Mouse (Mus musculus) frontal cortex, adult (tissue): ENCODE results near the gene Anapc15-ps.

Source experiments
- ATAC-seq: cut with Nextera tagmentation; 2 replicates; pipeline ENCODE4 v1.9.2; 2017; ENCODE audit warnings: mild to moderate bottlenecking, moderate library complexity, mixed read lengths; ENCODE audit not compliant: low TSS enrichment

Anapc15-ps gene

GRCm38 (mm10) chr10:95673351-95673750, at the start of gene Anapc15-ps:
Gene Anapc15-ps (minus strand): TSS chr10:95673451.
- ATAC-seq: no peak

- no peak for ATAC-seq
Observed at GRCm38 (mm10) chr10:95722203-95722611, 49.0 kb upstream of the Anapc15-ps start.

GRCm38 (mm10) chr10:95720181-95720798, 47.0 kb upstream of the Anapc15-ps start:
- ATAC-seq: no peak

- ATAC-seq: no peak
Observed at GRCm38 (mm10) chr10:95719472-95719871, 46.2 kb upstream of the Anapc15-ps start.

GRCm38 (mm10) chr10:95718760-95719159, 45.5 kb upstream of the Anapc15-ps start:
- ATAC-seq: no peak

- ATAC-seq: no peak
Observed at GRCm38 (mm10) chr10:95717106-95717680, 43.9 kb upstream of the Anapc15-ps start.

- no peak for ATAC-seq
Observed at GRCm38 (mm10) chr10:95715687-95716086, 42.4 kb upstream of the Anapc15-ps start.

GRCm38 (mm10) chr10:95712221-95712620, 39.0 kb upstream of the Anapc15-ps start:
- no peak for ATAC-seq

GRCm38 (mm10) chr10:95709903-95710660, 36.8 kb upstream of the Anapc15-ps start:
- ATAC-seq: no peak

GRCm38 (mm10) chr10:95709143-95709880, 36.1 kb upstream of the Anapc15-ps start:
- ATAC-seq: no peak

- no peak for ATAC-seq
Observed at GRCm38 (mm10) chr10:95708001-95708400, 34.8 kb upstream of the Anapc15-ps start.

- ATAC-seq: no peak
Observed at GRCm38 (mm10) chr10:95706867-95707266, 33.6 kb upstream of the Anapc15-ps start.

GRCm38 (mm10) chr10:95705747-95706146, 32.5 kb upstream of the Anapc15-ps start:
- peak; percentile 78 for ATAC-seq

GRCm38 (mm10) chr10:95704847-95705246, 31.6 kb upstream of the Anapc15-ps start:
- ATAC-seq: peak; percentile 75

- no peak for ATAC-seq
Observed at GRCm38 (mm10) chr10:95703730-95704129, 30.5 kb upstream of the Anapc15-ps start.

GRCm38 (mm10) chr10:95700422-95700821, 27.2 kb upstream of the Anapc15-ps start:
- no peak for ATAC-seq

- no peak for ATAC-seq
Observed at GRCm38 (mm10) chr10:95698920-95699714, 25.9 kb upstream of the Anapc15-ps start.

GRCm38 (mm10) chr10:95696253-95696641, 23.0 kb upstream of the Anapc15-ps start:
- peak; percentile 60 for ATAC-seq

- ATAC-seq: 0 out of 2 replicates have a peak, but pooled peaks have one; percentile 31
Observed at GRCm38 (mm10) chr10:95695603-95696252, 22.5 kb upstream of the Anapc15-ps start.

GRCm38 (mm10) chr10:95694559-95695251, 21.5 kb upstream of the Anapc15-ps start:
- peak; percentile 44; the same call in 1 of the 2 replicates for ATAC-seq
